ENCODE assay signal across 8 mouse cellular contexts in the genomic region with DNA sequence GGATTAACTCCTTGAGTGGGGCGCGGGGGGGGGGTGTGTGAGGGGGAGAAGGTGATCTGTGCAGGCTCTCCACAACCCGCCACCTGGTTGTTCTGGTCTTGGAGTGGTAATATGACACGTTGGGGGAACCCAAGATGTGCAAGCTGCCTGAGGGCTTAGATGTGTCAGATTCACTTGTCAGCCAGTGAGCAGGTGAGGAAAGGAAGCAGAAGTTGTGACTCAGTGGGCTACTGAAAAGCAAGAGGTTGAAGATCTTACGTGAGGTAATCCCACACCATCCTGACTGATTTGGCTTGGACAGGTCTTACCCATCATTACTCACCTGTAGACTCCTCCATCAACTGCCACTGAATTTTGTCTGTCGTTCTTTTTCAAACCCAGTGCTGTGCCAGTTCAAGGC. TPM values are rescaled to one million over a fixed set of nuclear protein-coding genes. Genes with fewer than 3 reads are reported as not detected.
DNase-seq lines count a peak whose midpoint lies in the region; ATAC-seq and TF ChIP-seq lines count a peak whose summit lies in the region.

No protein-coding gene starts in this region.

- whole genome bisulfite sequencing in heart, embryonic 12.5 days, result 50% methylated on average over 6 of the region's 6 CpGs
- 48% methylated on average over 6 of the region's 6 CpGs for WGBS in hindbrain, embryonic 10.5 days
- 49% methylated on average over 6 of the region's 6 CpGs for WGBS in midbrain, embryonic 10.5 days

- H3K4me2 ChIP-seq in heart, embryonic 12.5 days, result peak overlapping the region; percentile 90
- H3K4me2 ChIP-seq in CH12.LX (ENCODE audit: insufficient read depth, low read depth, poor library complexity, severe bottlenecking), result peak overlapping the region; percentile 53

- TF ChIP-seq RAD21 in CH12.LX (IDR thresholded peaks at IDR 0.05; ENCODE audit: low read depth, low read length), result no peak

- peaks cover 63% of the 10 kb centered on the region for H3K4me1 ChIP-seq in heart, embryonic 12.5 days (replicated peaks)
- H3K4me1 ChIP-seq in CH12.LX (ENCODE audit: control insufficient read depth in 1 of 2, insufficient read depth in 2 of 2), result peaks cover 11 to 67% of the 10 kb centered on the region in 2 experiments
- peaks cover 85% of the 10 kb centered on the region for H3K4me1 ChIP-seq in hindbrain, embryonic 10.5 days (replicated peaks)
- H3K4me1 ChIP-seq in midbrain, embryonic 10.5 days, result peaks cover 84% of the 10 kb centered on the region

- H3K4me3 ChIP-seq in heart, embryonic 12.5 days, result peak overlapping the region; percentile 95
- H3K4me3 ChIP-seq in CH12.LX (replicated peaks in 1 of 3; ENCODE audit: low read depth in 2 of 3, low read length in 2 of 3, poor library complexity in 1 of 3), result peak overlapping the region; percentile 44 to 85 (median 76)
- H3K4me3 ChIP-seq in hindbrain, embryonic 10.5 days, result peak overlapping the region; percentile 89
- peak overlapping the region; percentile 88 for H3K4me3 ChIP-seq in midbrain, embryonic 10.5 days

- H3K9ac ChIP-seq in heart, embryonic 12.5 days, result peak overlapping the region; percentile 92; the same call in 1 of the 2 replicates
- peak overlapping the region; percentile 14; the same call in 1 of the 2 replicates for H3K9ac ChIP-seq in CH12.LX (ENCODE audit: insufficient read depth, low read depth)

- in situ Hi-C loops in CH12.LX (cut with MboI; ENCODE audit: low pct_ligation_motif_present, low pct_unique_long_range_greater_than_20kb, low sequenced_read_pairs), result loop anchor here (5.0 kb wide), 1 partner anchor 90 kb away; no protein-coding TSS in a partner anchor

- no peak overlapping the region for H3K27ac ChIP-seq in heart, embryonic 12.5 days (ENCODE audit: poor library complexity, severe bottlenecking)
- H3K27ac ChIP-seq in CH12.LX (ENCODE audit: insufficient read depth, low read depth), result no peak overlapping the region
- H3K27ac ChIP-seq in hindbrain, embryonic 10.5 days, result no peak overlapping the region
- no peak overlapping the region for H3K27ac ChIP-seq in midbrain, embryonic 10.5 days (replicated peaks)

- H3K9me3 ChIP-seq in heart, embryonic 12.5 days (replicated peaks), result no peaks in the 10 kb centered on the region
- H3K9me3 ChIP-seq in CH12.LX (replicated peaks; ENCODE audit: low read length), result no peaks in the 10 kb centered on the region
- no peaks in the 10 kb centered on the region for H3K9me3 ChIP-seq in hindbrain, embryonic 10.5 days
- H3K9me3 ChIP-seq in midbrain, embryonic 10.5 days (replicated peaks), result no peaks in the 10 kb centered on the region

- no peak for ATAC-seq in heart, embryonic 12.5 days (ENCODE audit: insufficient number of reproducible peaks, low FRiP score)
- no peak for ATAC-seq in inflammation-experienced regulatory T-cells, adult 6 months

- intact Hi-C loops in heart, postnatal 36 days (cut with DNase I), result loop anchor here (2.0 to 10.0 kb wide), 3 partner anchors 34 to 452 kb away; a partner anchor contains a TSS

- dilution Hi-C loops in CH12.LX (cut with MboI; ENCODE audit: extremely low pct_ligation_motif_present, extremely low pct_unique_long_range_greater_than_20kb, low sequenced_read_pairs), result no loop called here

- H3K79me2 ChIP-seq in CH12.LX (replicated peaks; ENCODE audit: control insufficient read depth, extremely low read depth, insufficient read depth, poor library complexity, severe bottlenecking), result peaks cover 43% of the 10 kb centered on the region

- peaks cover 10% of the 10 kb centered on the region for H3K27me3 ChIP-seq in heart, embryonic 12.5 days (replicated peaks)
- no peaks in the 10 kb centered on the region for H3K27me3 ChIP-seq in CH12.LX (replicated peaks)
- peaks cover 28% of the 10 kb centered on the region for H3K27me3 ChIP-seq in hindbrain, embryonic 10.5 days (ENCODE audit: insufficient read depth, poor library complexity, severe bottlenecking)
- peaks cover 23% of the 10 kb centered on the region for H3K27me3 ChIP-seq in midbrain, embryonic 10.5 days (ENCODE audit: low read depth, poor library complexity, severe bottlenecking)

- no peak for TF ChIP-seq POLR2A in CH12.LX (IDR thresholded peaks at IDR 0.05; ENCODE audit: low read depth, low read length)

- peaks cover 16% of the 10 kb centered on the region; the same call in 1 of the 2 replicates for H3K36me3 ChIP-seq in heart, embryonic 12.5 days
- H3K36me3 ChIP-seq in CH12.LX (replicated peaks in 1 of 2; ENCODE audit: control insufficient read depth in 1 of 2, insufficient read depth in 1 of 2, low read length in 1 of 2), result peaks cover 4 to 40% of the 10 kb centered on the region in 2 experiments
- peaks cover 28% of the 10 kb centered on the region for H3K36me3 ChIP-seq in hindbrain, embryonic 10.5 days
- H3K36me3 ChIP-seq in midbrain, embryonic 10.5 days, result peaks cover 25% of the 10 kb centered on the region

- no peak for TF ChIP-seq EP300 in CH12.LX (IDR thresholded peaks at IDR 0.05; ENCODE audit: low read length)

- no peak for DNase-seq in heart, postnatal 36 days
- peak; percentile 42 for DNase-seq in CH12.LX (ENCODE audit: extremely low read depth)
- DNase-seq in hindbrain, embryonic 10.5 days (ENCODE audit: low spot score), result no peak
- no peak for DNase-seq in midbrain, embryonic 10.5 days (ENCODE audit: low spot score)
- no peak for DNase-seq in spleen, postnatal 4 days (ENCODE audit: low spot score in 2 of 2)
- no peak for DNase-seq in embryo, embryonic 11 days

- TF ChIP-seq CTCF in CH12.LX (conservative IDR thresholded peaks at IDR 0.05 in 1 of 2, IDR thresholded peaks at IDR 0.05 in 1 of 2; ENCODE audit: low read depth in 2 of 2, low read length in 2 of 2), result no peak

TF ChIP-seq in CH12.LX, 34 proteins besides CTCF, POLR2A, EP300 and RAD21:
- no peak for TF ChIP-seq JUND (conservative IDR thresholded peaks at IDR 0.05; ENCODE audit: low read depth, low read length)
- peak; percentile 30; the same call in 1 of the 2 replicates for TF ChIP-seq ETS1 (conservative IDR thresholded peaks at IDR 0.05; ENCODE audit: low read depth, low read length)
- TF ChIP-seq MYC (IDR thresholded peaks at IDR 0.05; ENCODE audit: low read depth, low read length), result 0 out of 2 replicates have a peak, but pooled peaks have one; percentile 15

RNA-seq across cellular contexts. Expression of a gene that starts 2.2 kb away (rescaled TPM):
- 21.9 and 23.7 TPM in 2 replicates for polyA plus RNA-seq in heart, embryonic 12.5 days (2016; fragmentation: Nextera tagmentation; extraction: Ambion mirVana)
- 1 to 10 TPM; 8.3 to 9.1 TPM for total RNA-seq in heart, postnatal 36 days (2021)
- total RNA-seq in CH12.LX (2012; rRNA removed) (18.2 and 22.1 TPM in 2 replicates), CH12.LX (2014; rRNA removed) (4.0 and 4.3 TPM in 2 replicates)
- polyA plus RNA-seq in CH12.LX (2012; ENCODE audit: insufficient read length, low read depth), result 18.6 and 20.0 TPM in 2 replicates
- 6.6 and 7.8 TPM in 2 replicates for polyA plus RNA-seq in hindbrain, embryonic 10.5 days (2016; fragmentation: Nextera tagmentation; extraction: Ambion mirVana)
- polyA plus RNA-seq in midbrain, embryonic 10.5 days (2016; fragmentation: Nextera tagmentation; extraction: Ambion mirVana), result 5.1 and 6.9 TPM in 2 replicates
- polyA plus RNA-seq in inflammation-experienced regulatory T-cells, adult 6 months (2017; shearing (Covaris generic)), result 1 to 10 TPM; 5.5 to 9.0 (median 6.4) TPM

RNA-seq across cellular contexts. Expression of a gene that starts 25.8 kb away (rescaled TPM):
- polyA plus RNA-seq in heart, embryonic 12.5 days (2016; fragmentation: Nextera tagmentation; extraction: Ambion mirVana), result 4.3 and 4.8 TPM in 2 replicates
- total RNA-seq in heart, postnatal 36 days (2021), result under 1 TPM; 0.58 to 0.92 TPM
- total RNA-seq in CH12.LX (2012; rRNA removed) (0.59 and 0.67 TPM in 2 replicates), CH12.LX (2014; rRNA removed) (0.07 and 0.34 TPM in 2 replicates)
- polyA plus RNA-seq in CH12.LX (2012; ENCODE audit: insufficient read length, low read depth), result 1.2 and 1.5 TPM in 2 replicates
- polyA plus RNA-seq in hindbrain, embryonic 10.5 days (2016; fragmentation: Nextera tagmentation; extraction: Ambion mirVana), result 9.8 and 10.6 TPM in 2 replicates
- polyA plus RNA-seq in midbrain, embryonic 10.5 days (2016; fragmentation: Nextera tagmentation; extraction: Ambion mirVana), result 9.9 and 10.4 TPM in 2 replicates
- 1 to 10 TPM in 1 of 3 experiments, under 1 TPM in 2; 0.51 to 1.3 (median 0.63) TPM for polyA plus RNA-seq in inflammation-experienced regulatory T-cells, adult 6 months (2017; shearing (Covaris generic))

RNA-seq across cellular contexts. Expression of a gene that starts 30.2 kb away (rescaled TPM):
- not detected in 2 replicates for polyA plus RNA-seq in heart, embryonic 12.5 days (2016; fragmentation: Nextera tagmentation; extraction: Ambion mirVana)
- total RNA-seq in heart, postnatal 36 days (2021), result not detected
- total RNA-seq in CH12.LX (2012; rRNA removed) (0.13 TPM in 1 of 2 replicates, not detected in the other), CH12.LX (2014; rRNA removed) (not detected in 2 replicates)
- not detected in 2 replicates for polyA plus RNA-seq in CH12.LX (2012; ENCODE audit: insufficient read length, low read depth)
- 0.20 and 1.0 TPM in 2 replicates for polyA plus RNA-seq in hindbrain, embryonic 10.5 days (2016; fragmentation: Nextera tagmentation; extraction: Ambion mirVana)
- not detected in 2 replicates for polyA plus RNA-seq in midbrain, embryonic 10.5 days (2016; fragmentation: Nextera tagmentation; extraction: Ambion mirVana)
- polyA plus RNA-seq in inflammation-experienced regulatory T-cells, adult 6 months (2017; shearing (Covaris generic)), result not detected
